Mouse (Mus musculus) liver, embryonic 16.5 days (tissue): ENCODE measurements around the gene Arpc2. TPM values are rescaled to one million over a fixed set of nuclear protein-coding genes. Genes with fewer than 3 reads are reported as not detected.
A peak's percentile ranks its signal among the peaks of the same experiment; 100 is the strongest.

Experiments used
- ATAC-seq: fragments of 200-750 bp; cut with Nextera tagmentation; 2 replicates; pipeline ENCODE4 v1.8.0; 2017; ENCODE audit warnings: low read depth, mild to moderate bottlenecking, moderate number of reproducible peaks, moderate library complexity
- H3K27ac ChIP-seq: fragments of 300-500 bp; sonication (generic); 2 replicates; pipeline ENCODE4 v1.5.1; 2014; ENCODE audit warnings: mild to moderate bottlenecking, low read length
- H3K27me3 ChIP-seq: fragments of 300-500 bp; sonication (generic); 2 replicates; pipeline ENCODE4 v1.6.1; 2014; ENCODE audit warnings: low read depth, low read length, mixed read lengths; ENCODE audit not compliant: control insufficient read depth, insufficient read depth
- H3K36me3 ChIP-seq: fragments of 300-500 bp; sonication (generic); 2 replicates; pipeline ENCODE4 v1.6.1; 2014; ENCODE audit warnings: mild to moderate bottlenecking; ENCODE audit not compliant: control insufficient read depth, insufficient read depth
- H3K4me1 ChIP-seq: fragments of 300-500 bp; sonication (generic); 2 replicates; pipeline ENCODE4 v1.6.1; 2014; ENCODE audit warnings: low read depth, low read length, mixed read lengths; ENCODE audit not compliant: control insufficient read depth
- H3K4me2 ChIP-seq: fragments of 300-500 bp; sonication (generic); 2 replicates; pipeline ENCODE4 v1.6.1; 2014; ENCODE audit warnings: low read depth, low read length, mixed read lengths
- H3K4me3 ChIP-seq: fragments of 300-500 bp; sonication (generic); 2 replicates; pipeline ENCODE4 v1.5.1; 2014; ENCODE audit warnings: low read depth, mild to moderate bottlenecking, low read length
- H3K9ac ChIP-seq: fragments of 300-500 bp; sonication (generic); 2 replicates; pipeline ENCODE4 v1.6.1; 2014; ENCODE audit warnings: low read depth, low read length
- H3K9me3 ChIP-seq: fragments of 300-500 bp; sonication (generic); replicated peaks from 2 replicates; pipeline ENCODE4 v1.6.1; 2016; ENCODE audit warnings: low read length; ENCODE audit not compliant: control insufficient read depth
- WGBS: fragments of 180-500 bp; shearing (Covaris S2); extraction: QIAGEN DNeasy Blood & Tissue Kit; methylation state at CpG from one replicate; pipeline ENCODE4 v1.1.7; 2014; ENCODE audit not compliant: insufficient replicate concordance; 5-methylcytosine and 5-hydroxymethylcytosine counted together
- polyA plus RNA-seq: library from polyadenylated mRNA; unstranded; fragments of >200 nt; fragmentation: Nextera tagmentation; extraction: Ambion mirVana; gene quantifications from 2 replicates; pipeline ENCODE4 v1.2.1, GENCODE M21; 2015

Gene Arpc2
- polyA plus RNA-seq, 1 experiment from 2014 or later: 181 TPM

GRCm38 (mm10) chr1:74201048-74201844, 34.6 kb upstream of the Arpc2 start:
- H3K36me3 ChIP-seq: no peaks in the 10 kb centered on the region
- H3K4me3 ChIP-seq: no peak overlapping the region
- peaks cover 5% of the 10 kb centered on the region for H3K4me1 ChIP-seq
- H3K9ac ChIP-seq: no peak overlapping the region
- H3K27ac ChIP-seq: no peak overlapping the region
- no peak for ATAC-seq
- WGBS: 51% methylated on average over 7 of the region's 7 CpGs
- H3K9me3 ChIP-seq: no peaks in the 10 kb centered on the region
- H3K27me3 ChIP-seq: no peaks in the 10 kb centered on the region
- no peak overlapping the region for H3K4me2 ChIP-seq

- no peak for ATAC-seq
- H3K36me3 ChIP-seq: no peaks in the 10 kb centered on the region
- H3K4me2 ChIP-seq: no peak overlapping the region
- H3K27me3 ChIP-seq: no peaks in the 10 kb centered on the region
- H3K4me3 ChIP-seq: no peak overlapping the region
- WGBS: 49% methylated on average over 5 of the region's 5 CpGs
- H3K27ac ChIP-seq: no peak overlapping the region
- peaks cover 3% of the 10 kb centered on the region for H3K4me1 ChIP-seq
- H3K9ac ChIP-seq: no peak overlapping the region
- no peaks in the 10 kb centered on the region for H3K9me3 ChIP-seq
Measured at GRCm38 (mm10) chr1:74203457-74203856, 32.4 kb upstream of the Arpc2 start.

- 36% methylated on average over 7 of the region's 7 CpGs for WGBS
Measured at GRCm38 (mm10) chr1:74205881-74206280, 30.0 kb upstream of the Arpc2 start.

GRCm38 (mm10) chr1:74206642-74207041, 29.2 kb upstream of the Arpc2 start:
- no peak for ATAC-seq
- H3K27me3 ChIP-seq: no peaks in the 10 kb centered on the region
- H3K4me3 ChIP-seq: no peak overlapping the region
- no peak overlapping the region for H3K4me2 ChIP-seq
- no peaks in the 10 kb centered on the region for H3K36me3 ChIP-seq
- no peak overlapping the region for H3K27ac ChIP-seq
- no peaks in the 10 kb centered on the region for H3K9me3 ChIP-seq
- no peaks in the 10 kb centered on the region for H3K4me1 ChIP-seq
- WGBS: 44% methylated on average over 8 of the region's 8 CpGs
- no peak overlapping the region for H3K9ac ChIP-seq

More at GRCm38 (mm10) chr1:74205881-74206280, 30.0 kb upstream of the Arpc2 start:
- Histone ChIP-seq H3K36me3 (no peaks in the 10 kb centered on the region), H3K4me2 (no peak overlapping the region), H3K27ac (no peak overlapping the region), H3K9me3 (no peaks in the 10 kb centered on the region), H3K4me1 (no peaks in the 10 kb centered on the region; the same call in 1 of the 2 replicates), H3K4me3 (no peak overlapping the region), H3K9ac (no peak overlapping the region), H3K27me3 (no peaks in the 10 kb centered on the region)
- no peak for ATAC-seq

- Histone ChIP-seq H3K4me3 (no peak overlapping the region), H3K27me3 (no peaks in the 10 kb centered on the region), H3K36me3 (no peaks in the 10 kb centered on the region), H3K4me2 (no peak overlapping the region), H3K9ac (no peak overlapping the region), H3K9me3 (no peaks in the 10 kb centered on the region), H3K4me1 (no peaks in the 10 kb centered on the region), H3K27ac (no peak overlapping the region)
- ATAC-seq: no peak
- WGBS: 75% methylated on average over 8 of the region's 9 CpGs
Measured at GRCm38 (mm10) chr1:74207906-74208305, 28.0 kb upstream of the Arpc2 start.

GRCm38 (mm10) chr1:74208941-74209340, 26.9 kb upstream of the Arpc2 start:
- WGBS: 88% methylated on average over 8 of the region's 8 CpGs
- no peak overlapping the region for H3K4me2 ChIP-seq
- H3K9me3 ChIP-seq: no peaks in the 10 kb centered on the region
- no peak overlapping the region for H3K4me3 ChIP-seq
- H3K36me3 ChIP-seq: no peaks in the 10 kb centered on the region
- no peaks in the 10 kb centered on the region for H3K4me1 ChIP-seq
- H3K27ac ChIP-seq: no peak overlapping the region
- ATAC-seq: no peak
- no peak overlapping the region for H3K9ac ChIP-seq
- H3K27me3 ChIP-seq: no peaks in the 10 kb centered on the region

GRCm38 (mm10) chr1:74219922-74220321, 16.0 kb upstream of the Arpc2 start:
- Histone ChIP-seq H3K9ac (no peak overlapping the region), H3K27ac (no peak overlapping the region), H3K9me3 (no peaks in the 10 kb centered on the region), H3K4me2 (no peak overlapping the region), H3K27me3 (no peaks in the 10 kb centered on the region), H3K4me3 (no peak overlapping the region), H3K36me3 (no peaks in the 10 kb centered on the region), H3K4me1 (no peaks in the 10 kb centered on the region)
- ATAC-seq: no peak
- WGBS: 77% methylated on average over 7 of the region's 7 CpGs

- H3K27ac ChIP-seq: 0 out of 2 replicates have a peak overlapping the region, but pooled peaks have one; percentile 7
- ATAC-seq: peak; percentile 43; the same call in 1 of the 2 replicates
- H3K36me3 ChIP-seq: no peaks in the 10 kb centered on the region
- no peak overlapping the region for H3K9ac ChIP-seq
- H3K4me2 ChIP-seq: 0 out of 2 replicates have a peak overlapping the region, but pooled peaks have one; percentile 15
- peaks cover 3% of the 10 kb centered on the region; the same call in 1 of the 2 replicates for H3K4me1 ChIP-seq
- no peaks in the 10 kb centered on the region for H3K27me3 ChIP-seq
- 20% methylated on average over 7 of the region's 7 CpGs for WGBS
- H3K4me3 ChIP-seq: no peak overlapping the region
- H3K9me3 ChIP-seq: no peaks in the 10 kb centered on the region
Measured at GRCm38 (mm10) chr1:74227317-74227716, 8.6 kb upstream of the Arpc2 start.

GRCm38 (mm10) chr1:74229942-74230341, 5.9 kb upstream of the Arpc2 start:
- H3K36me3 ChIP-seq: no peaks in the 10 kb centered on the region
- peaks cover 3% of the 10 kb centered on the region; the same call in 1 of the 2 replicates for H3K4me1 ChIP-seq
- WGBS: 54% methylated on average over 2 of the region's 2 CpGs
- H3K9ac ChIP-seq: no peak overlapping the region
- no peak overlapping the region for H3K4me2 ChIP-seq
- H3K9me3 ChIP-seq: no peaks in the 10 kb centered on the region
- H3K27me3 ChIP-seq: no peaks in the 10 kb centered on the region
- peak overlapping the region; percentile 30; the same call in 1 of the 2 replicates for H3K27ac ChIP-seq
- no peak overlapping the region for H3K4me3 ChIP-seq
- peak; percentile 69 for ATAC-seq
